Mouse (Mus musculus) myocyte (in vitro differentiated cells): ENCODE measurements around the gene Tax1bp1.

ENCODE experiments used
- E2F4 ChIP-seq: IDR thresholded peaks from one replicate; pipeline ENCODE4 v1.6.1; 2011; ENCODE audit warnings: mild to moderate bottlenecking, control low read depth, moderate library complexity; ENCODE audit not compliant: insufficient read depth
- MAX ChIP-seq: IDR thresholded peaks from one replicate; pipeline ENCODE4 v1.6.1; 2011; ENCODE audit warnings: low read depth, mild to moderate bottlenecking, control low read depth
- MYOD1 ChIP-seq, 3 experiments: IDR thresholded peaks; one replicate each; pipeline ENCODE4 v1.6.1; 2011; ENCODE audit warnings: control low read depth in 2 of 3, low read depth in 2 of 3, mild to moderate bottlenecking in 2 of 3, moderate library complexity in 1 of 3; ENCODE audit not compliant: insufficient read length in 2 of 3, control insufficient read depth in 1 of 3
- MYOG ChIP-seq, 3 experiments: IDR thresholded peaks; one replicate each; pipeline ENCODE4 v1.6.1; 2011; ENCODE audit warnings: control low read depth in 2 of 3, low read depth in 2 of 3, mild to moderate bottlenecking in 2 of 3; ENCODE audit not compliant: insufficient read length in 2 of 3, control insufficient read depth in 1 of 3, insufficient read depth in 1 of 3
- POLR2A ChIP-seq: IDR thresholded peaks from one replicate; pipeline ENCODE4 v1.6.1; 2011; ENCODE audit warnings: low read depth, mild to moderate bottlenecking, control low read depth, moderate library complexity; ENCODE audit not compliant: insufficient read length
- REST ChIP-seq: IDR thresholded peaks from one replicate; pipeline ENCODE4 v1.6.1; 2011; ENCODE audit warnings: mild to moderate bottlenecking, control low read depth, moderate library complexity; ENCODE audit not compliant: insufficient read depth, insufficient read length

DNA sequence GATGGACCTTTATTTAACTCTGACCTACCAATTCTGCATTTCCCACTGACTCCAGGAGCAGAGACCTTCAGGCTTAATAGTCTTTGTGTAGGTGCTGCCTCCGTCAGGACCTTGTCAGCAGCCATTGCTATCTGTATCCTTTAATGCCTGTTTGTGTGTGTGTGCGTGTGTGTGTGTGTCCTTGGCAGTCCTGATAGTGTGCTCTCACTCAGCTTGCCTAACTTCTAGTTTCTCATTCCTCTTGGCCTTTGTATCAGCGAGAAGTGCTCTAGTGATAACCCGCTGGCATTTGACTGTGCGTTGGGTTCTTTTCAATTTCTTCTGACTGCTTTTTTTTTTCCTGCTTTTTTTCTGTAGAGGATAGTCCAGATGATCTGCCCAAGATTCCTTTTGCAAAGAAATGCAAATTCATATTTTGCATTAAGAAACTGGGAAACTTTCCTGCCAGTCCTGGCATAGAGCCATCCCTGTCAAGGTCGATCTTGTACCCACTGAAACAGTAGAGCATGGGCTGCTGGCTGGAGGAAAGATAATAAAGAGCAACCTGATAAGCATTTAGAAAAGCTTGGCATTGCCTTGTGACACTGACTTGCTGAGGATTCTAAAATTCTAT, 21.0 kb upstream of the Tax1bp1 start:
- TF ChIP-seq MAX (no peak), MYOD1 (IDR thresholded peaks at IDR 0.05; ENCODE audit: control insufficient read depth in 1 of 3, insufficient read length in 2 of 3, low read depth in 2 of 3) (no peak), REST (no peak), POLR2A (no peak), MYOG (IDR thresholded peaks at IDR 0.05; ENCODE audit: control insufficient read depth in 1 of 3, insufficient read depth in 1 of 3, insufficient read length in 2 of 3, low read depth in 2 of 3) (no peak), E2F4 (no peak)
